Mouse (Mus musculus) heart, embryonic 12.5 days (tissue): ENCODE data around the gene Pabpc4. TPM values are rescaled to one million over a fixed set of nuclear protein-coding genes. Genes with fewer than 3 reads are reported as not detected.
"Not testable (repeated sequence)": the region's sequence is repeated elsewhere in the genome, so short reads cannot be mapped to it uniquely, and the experiment has no call there.

ENCODE experiments used
- ATAC-seq: fragments of 200-750 bp; cut with Nextera tagmentation; 2 replicates; pipeline ENCODE4 v1.8.0; 2017; ENCODE audit warnings: moderate TSS enrichment, moderate library complexity; ENCODE audit not compliant: insufficient number of reproducible peaks, low FRiP score
- H3K27ac ChIP-seq: fragments of 300-500 bp; sonication (generic); 2 replicates; pipeline ENCODE4 v1.5.1; 2016; ENCODE audit warnings: mild to moderate bottlenecking, moderate library complexity; ENCODE audit not compliant: poor library complexity, severe bottlenecking
- H3K27me3 ChIP-seq: fragments of 300-500 bp; sonication (generic); replicated peaks from 2 replicates; pipeline ENCODE4 v1.6.1; 2016; ENCODE audit warnings: mild to moderate bottlenecking, moderate library complexity
- H3K36me3 ChIP-seq: fragments of 300-500 bp; sonication (generic); 2 replicates; pipeline ENCODE4 v1.6.1; 2016; ENCODE audit warnings: mild to moderate bottlenecking, moderate library complexity
- H3K4me1 ChIP-seq: fragments of 300-500 bp; sonication (generic); replicated peaks from 2 replicates; pipeline ENCODE4 v1.6.1; 2016; ENCODE audit warnings: mild to moderate bottlenecking
- H3K4me2 ChIP-seq: fragments of 300-500 bp; sonication (generic); 2 replicates; pipeline ENCODE4 v1.6.1; 2016; ENCODE audit warnings: mild to moderate bottlenecking, moderate library complexity
- H3K4me3 ChIP-seq: fragments of 300-500 bp; sonication (generic); 2 replicates; pipeline ENCODE4 v1.5.1; 2016; ENCODE audit warnings: mild to moderate bottlenecking
- H3K9ac ChIP-seq: fragments of 300-500 bp; sonication (generic); 2 replicates; pipeline ENCODE4 v1.6.1; 2016; ENCODE audit warnings: mild to moderate bottlenecking, moderate library complexity
- H3K9me3 ChIP-seq: fragments of 300-500 bp; sonication (generic); replicated peaks from 2 replicates; pipeline ENCODE4 v1.6.1; 2016; ENCODE audit warnings: mild to moderate bottlenecking, moderate library complexity
- WGBS: fragments of 180-500 bp; shearing (Covaris S2); methylation state at CpG from one replicate; pipeline ENCODE4 v1.1.7; 2016; 5-methylcytosine and 5-hydroxymethylcytosine counted together
- polyA plus RNA-seq: library from polyadenylated mRNA; unstranded; fragments of >200 nt; fragmentation: Nextera tagmentation; extraction: Ambion mirVana; gene quantifications from 2 replicates; pipeline ENCODE4 v1.2.1, GENCODE M21; 2016

Pabpc4 gene
- polyA plus RNA-seq, 1 experiment from 2014 or later = 62.7 TPM

DNA sequence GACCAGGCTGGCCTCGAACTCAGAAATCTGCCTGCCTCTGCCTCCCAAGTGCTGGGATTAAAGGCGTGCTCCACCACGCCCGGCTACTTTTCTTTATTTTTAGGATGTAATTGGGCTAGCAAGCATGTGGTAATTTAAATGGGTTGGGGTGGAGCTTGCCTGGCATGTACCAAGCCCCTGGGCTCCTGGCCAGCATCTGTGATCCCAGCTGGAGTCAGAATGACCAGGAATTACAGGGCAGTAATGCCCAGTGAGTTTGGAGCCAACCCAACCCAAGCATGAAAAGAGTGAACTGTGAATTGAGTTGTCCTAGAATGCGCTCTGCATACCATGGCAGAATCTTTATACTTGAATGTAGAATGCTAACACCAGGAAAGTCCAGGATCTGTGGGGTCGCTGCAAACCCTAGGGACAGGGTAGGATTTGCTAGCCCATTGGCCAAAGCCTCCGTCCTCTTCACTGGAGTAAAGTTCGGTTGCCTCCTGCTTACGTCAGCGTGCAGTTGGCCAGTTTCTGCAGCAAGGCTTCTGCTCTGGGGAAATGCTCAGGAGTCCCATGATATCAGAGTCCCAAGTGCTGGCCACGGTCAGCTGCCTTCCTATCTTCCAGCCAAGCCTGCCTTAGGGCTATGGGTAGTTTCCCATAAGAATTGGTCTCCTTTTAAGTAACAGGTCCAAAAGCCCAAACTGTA is 37.0 kb downstream of the Pabpc4 start:
- H3K4me2 ChIP-seq = no peak overlapping the region
- no peak overlapping the region for H3K27ac ChIP-seq
- 0 out of 2 replicates have a peak, but pooled peaks cover 5% of the 10 kb centered on the region for H3K9me3 ChIP-seq
- no peak for ATAC-seq
- H3K4me3 ChIP-seq = no peak overlapping the region
- H3K36me3 ChIP-seq = peaks cover 93% of the 10 kb centered on the region
- no peaks in the 10 kb centered on the region for H3K4me1 ChIP-seq
- WGBS = 93% methylated on average over 11 of the region's 11 CpGs
- H3K27me3 ChIP-seq = no peaks in the 10 kb centered on the region
- no peak overlapping the region for H3K9ac ChIP-seq

DNA sequence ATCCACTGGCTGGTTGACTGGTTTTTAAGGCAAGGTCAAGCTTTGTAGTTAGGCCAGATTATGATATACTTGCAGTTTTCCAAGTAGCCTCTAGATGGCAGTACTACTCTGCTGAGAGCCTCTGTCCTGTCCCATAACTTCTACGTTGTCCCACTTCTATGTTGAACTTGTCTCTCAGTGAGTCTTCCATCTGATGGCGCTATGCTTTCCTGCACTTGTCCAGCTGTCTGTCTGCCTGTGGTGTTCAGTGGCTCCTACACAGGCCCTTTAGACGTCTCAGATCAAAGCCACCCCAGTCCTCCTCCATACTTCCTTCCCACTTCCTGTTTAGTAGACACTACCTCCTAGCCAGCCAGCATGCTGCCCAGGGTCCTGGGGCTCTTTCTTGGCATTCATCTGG is 43.6 kb downstream of the Pabpc4 start:
- ATAC-seq = 0 out of 2 replicates have a peak, but pooled peaks have one; percentile 15
- Histone ChIP-seq H3K36me3 (peaks cover 37% of the 10 kb centered on the region), H3K27ac (no peak overlapping the region), H3K4me3 (no peak overlapping the region), H3K9me3 (0 out of 2 replicates have a peak, but pooled peaks cover 5% of the 10 kb centered on the region), H3K9ac (no peak overlapping the region), H3K4me1 (peaks cover 18% of the 10 kb centered on the region), H3K4me2 (no peak overlapping the region), H3K27me3 (no peaks in the 10 kb centered on the region)
- WGBS = 28% methylated on average over 3 of the region's 3 CpGs

DNA sequence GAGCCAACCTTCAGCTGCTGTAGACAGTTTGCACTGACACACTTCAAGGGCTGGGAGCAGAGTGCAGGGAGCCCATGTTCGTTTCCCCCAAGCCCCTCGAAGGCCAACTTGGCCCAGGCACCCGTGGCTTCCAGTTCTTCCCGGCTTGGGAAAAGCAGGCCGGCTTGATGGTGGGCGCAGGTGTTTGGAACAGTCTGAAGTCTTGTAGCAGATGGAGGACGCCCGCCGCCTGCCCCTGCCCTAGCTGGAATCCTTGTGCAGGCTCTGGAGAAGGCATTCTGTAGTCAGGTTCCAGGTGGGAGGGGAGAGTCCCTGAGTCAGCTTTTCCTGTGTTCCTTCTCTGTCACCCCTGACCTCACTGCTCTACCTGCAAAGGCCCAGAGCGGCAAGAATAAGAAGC is 44.8 kb downstream of the Pabpc4 start:
- no peaks in the 10 kb centered on the region for H3K27me3 ChIP-seq
- peaks cover 18% of the 10 kb centered on the region for H3K4me1 ChIP-seq
- H3K27ac ChIP-seq = no peak overlapping the region
- H3K9ac ChIP-seq = no peak overlapping the region
- H3K9me3 ChIP-seq = 0 out of 2 replicates have a peak, but pooled peaks cover 9% of the 10 kb centered on the region
- no peak overlapping the region for H3K4me2 ChIP-seq
- H3K4me3 ChIP-seq = no peak overlapping the region
- ATAC-seq = no peak
- 90% methylated on average over 10 of the region's 10 CpGs for WGBS
- H3K36me3 ChIP-seq = peaks cover 32% of the 10 kb centered on the region

DNA sequence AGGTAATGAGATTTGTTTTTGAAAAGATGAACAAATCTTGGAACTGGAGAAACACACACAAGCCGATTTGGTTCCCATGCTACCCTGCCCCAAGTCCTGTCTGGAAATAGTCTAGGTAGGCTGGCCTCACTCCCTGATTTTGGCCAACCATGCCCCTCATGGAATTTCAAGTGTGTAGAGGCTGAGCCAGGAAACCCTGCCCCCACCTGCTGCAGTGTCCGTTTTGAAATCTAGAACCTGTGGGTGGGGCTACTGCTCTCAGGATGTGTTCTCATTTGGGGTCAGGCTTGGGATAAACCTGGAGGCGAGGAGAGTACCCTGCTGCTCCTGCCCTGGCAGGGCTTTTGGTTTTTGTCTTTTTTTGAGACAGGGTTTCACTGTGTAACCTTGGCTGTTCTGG is 46.1 kb downstream of the Pabpc4 start:
- H3K27ac ChIP-seq = no peak overlapping the region
- H3K9ac ChIP-seq = no peak overlapping the region
- peaks cover 23% of the 10 kb centered on the region for H3K4me1 ChIP-seq
- no peak for ATAC-seq
- H3K4me3 ChIP-seq = no peak overlapping the region
- WGBS = 45% methylated on average over 3 of the region's 3 CpGs
- no peaks in the 10 kb centered on the region for H3K27me3 ChIP-seq
- no peak overlapping the region for H3K4me2 ChIP-seq
- peaks cover 19% of the 10 kb centered on the region for H3K36me3 ChIP-seq
- H3K9me3 ChIP-seq = 0 out of 2 replicates have a peak, but pooled peaks cover 9% of the 10 kb centered on the region

DNA sequence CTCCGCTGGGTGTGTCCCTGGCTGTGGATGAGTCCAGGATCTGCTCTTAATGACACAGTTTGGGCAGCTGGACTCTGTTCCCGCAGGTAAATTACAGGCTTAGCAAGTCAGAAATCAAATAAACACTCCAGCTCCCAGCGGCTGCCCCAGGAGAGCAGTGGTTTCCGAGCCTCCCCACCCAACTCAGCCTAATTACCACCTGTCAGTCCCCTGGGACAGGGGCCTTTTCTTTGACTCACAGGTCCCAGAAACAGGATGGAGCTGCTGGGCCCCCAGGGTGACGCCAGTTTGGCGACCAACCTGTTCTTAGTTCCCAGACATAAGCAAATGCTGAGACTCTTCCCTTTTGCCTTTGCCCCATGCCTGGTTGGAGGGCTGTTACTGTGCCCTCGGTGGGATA is 49.7 kb downstream of the Pabpc4 start:
- no peak overlapping the region for H3K27ac ChIP-seq
- no peak overlapping the region for H3K4me2 ChIP-seq
- WGBS = 85% methylated on average over 7 of the region's 7 CpGs
- no peak for ATAC-seq
- no peak overlapping the region for H3K9ac ChIP-seq
- 0 out of 2 replicates have a peak, but pooled peaks cover 3% of the 10 kb centered on the region for H3K9me3 ChIP-seq
- 0 out of 2 replicates have a peak, but pooled peaks cover 3% of the 10 kb centered on the region for H3K36me3 ChIP-seq
- H3K4me3 ChIP-seq = no peak overlapping the region
- H3K27me3 ChIP-seq = no peaks in the 10 kb centered on the region
- H3K4me1 ChIP-seq = peaks cover 24% of the 10 kb centered on the region

DNA sequence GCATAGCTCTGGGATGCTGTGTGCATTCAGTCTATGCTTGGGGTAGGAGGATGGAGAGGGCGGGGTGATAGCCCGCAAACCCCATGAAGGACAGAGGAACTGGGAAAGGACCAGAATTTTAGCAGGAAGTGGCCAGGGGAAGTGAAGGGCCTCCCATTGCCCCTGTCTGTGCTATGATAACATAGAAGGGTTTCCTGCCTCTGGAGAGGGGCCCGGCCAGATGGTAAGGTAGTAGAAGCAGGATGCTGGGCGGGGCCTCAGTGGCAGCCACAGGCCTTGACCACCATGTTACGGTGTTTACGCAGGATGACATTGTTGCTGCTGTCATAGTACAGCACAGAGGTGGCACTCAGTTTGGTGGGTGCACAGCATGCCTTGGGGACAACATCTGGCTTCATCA is 50.9 kb downstream of the Pabpc4 start:
- H3K9me3 ChIP-seq = 0 out of 2 replicates have a peak, but pooled peaks cover 3% of the 10 kb centered on the region

DNA sequence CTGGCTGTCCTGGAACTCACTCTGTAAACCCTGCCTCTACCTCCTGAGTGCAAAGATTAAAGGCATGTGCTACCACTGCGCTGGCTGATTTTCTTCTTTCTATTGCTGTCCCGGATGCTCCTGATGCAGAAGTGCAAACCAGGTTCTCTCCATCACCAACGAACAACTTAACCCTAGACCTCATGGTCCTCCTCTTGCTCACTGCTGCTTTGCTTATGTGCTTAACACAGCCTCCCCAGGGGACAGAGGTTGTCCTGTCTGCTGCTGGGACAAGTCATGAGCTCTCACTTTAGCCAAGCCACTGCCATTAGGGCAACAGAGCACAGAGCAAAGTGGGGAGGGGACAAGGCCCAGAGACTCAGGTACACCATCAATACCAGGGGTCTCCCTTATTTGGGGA is 52.3 kb downstream of the Pabpc4 start:
- Histone ChIP-seq H3K9me3 (0 out of 2 replicates have a peak, but pooled peaks cover 3% of the 10 kb centered on the region), H3K36me3 (0 out of 2 replicates have a peak, but pooled peaks cover 3% of the 10 kb centered on the region), H3K4me2 (no peak overlapping the region), H3K27ac (no peak overlapping the region), H3K9ac (no peak overlapping the region), H3K27me3 (no peaks in the 10 kb centered on the region), H3K4me3 (no peak overlapping the region), H3K4me1 (peaks cover 9% of the 10 kb centered on the region)
- no peak for ATAC-seq
- 77% methylated on average over 3 of the region's 3 CpGs for WGBS

More for the DNA sequence above, 50.9 kb downstream of the Pabpc4 start:
- Histone ChIP-seq H3K36me3 (0 out of 2 replicates have a peak, but pooled peaks cover 3% of the 10 kb centered on the region), H3K4me1 (peaks cover 20% of the 10 kb centered on the region), H3K4me2 (no peak overlapping the region), H3K27ac (no peak overlapping the region), H3K9ac (no peak overlapping the region), H3K4me3 (no peak overlapping the region), H3K27me3 (no peaks in the 10 kb centered on the region)
- 54% methylated on average over 6 of the region's 6 CpGs for WGBS
- peak; percentile 58; the same call in 1 of the 2 replicates for ATAC-seq

DNA sequence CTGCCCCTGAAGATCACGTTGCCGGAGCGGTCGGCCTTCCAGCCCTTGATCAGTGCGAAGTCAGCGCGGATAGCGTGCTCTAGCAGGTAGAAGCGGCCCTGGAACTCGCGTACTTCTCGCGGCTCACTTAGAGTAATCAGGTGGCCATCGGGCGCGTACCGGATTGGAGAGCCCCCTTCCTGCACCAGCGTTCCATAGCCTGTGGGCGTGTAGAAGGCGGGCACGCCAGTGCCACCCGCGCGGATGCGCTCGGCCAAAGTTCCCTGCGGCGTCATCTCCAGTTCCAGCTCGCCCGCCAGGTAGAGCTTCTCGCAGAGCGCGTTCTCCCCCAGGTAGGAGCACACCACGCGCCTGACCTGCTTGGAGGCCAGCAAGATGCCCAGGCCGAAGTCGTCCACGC is 60.8 kb downstream of the Pabpc4 start:
- not testable (repeated sequence) for H3K36me3 ChIP-seq, H3K9ac ChIP-seq, H3K9me3 ChIP-seq, H3K27ac ChIP-seq
- peak overlapping the region; percentile 35 for H3K4me3 ChIP-seq
- WGBS = 12% methylated on average over 27 of the region's 38 CpGs
- H3K27me3 ChIP-seq = peaks cover 31% of the 10 kb centered on the region
- ATAC-seq = 0 out of 2 replicates have a peak, but pooled peaks have one; percentile 7
- peaks cover 15% of the 10 kb centered on the region for H3K4me1 ChIP-seq
- H3K4me2 ChIP-seq = peak overlapping the region; percentile 65

DNA sequence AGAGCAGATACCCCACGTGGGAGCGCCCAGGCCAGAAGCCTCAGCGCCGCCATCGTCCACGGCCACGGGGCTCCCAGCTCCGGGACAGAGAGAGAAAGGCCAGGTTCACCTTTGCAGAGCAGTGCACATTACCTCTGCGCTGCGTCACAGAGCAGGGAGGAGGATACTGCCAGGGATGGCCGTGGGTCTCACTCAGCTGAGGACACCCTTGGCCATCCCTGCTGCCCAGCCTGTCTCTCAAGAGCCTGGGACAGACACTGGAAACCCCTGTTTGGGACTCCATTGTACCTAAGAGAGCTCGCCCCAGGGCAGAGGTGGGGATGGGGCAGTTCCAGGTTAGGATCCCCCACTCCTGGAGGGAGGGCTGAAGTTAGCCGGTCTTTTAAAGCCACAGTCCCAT is 61.4 kb downstream of the Pabpc4 start, which contains the start of gene Oxct2a:
Gene Oxct2a, minus strand, starts transcription at position 101 of the 400 bp plus-strand sequence.
- Histone ChIP-seq H3K27me3 (peaks cover 31% of the 10 kb centered on the region), H3K9me3 (no peaks in the 10 kb centered on the region), H3K4me3 (peak within 1 kb of the TSS; percentile 35), H3K4me1 (peaks cover 15% of the 10 kb centered on the region), H3K9ac (no peak within 1 kb of the TSS), H3K27ac (no peak within 1 kb of the TSS), H3K36me3 (no peaks in the 10 kb centered on the region), H3K4me2 (peak within 1 kb of the TSS; percentile 65)
- WGBS = 17% methylated on average over 13 of the region's 13 CpGs
- no peak for ATAC-seq

DNA sequence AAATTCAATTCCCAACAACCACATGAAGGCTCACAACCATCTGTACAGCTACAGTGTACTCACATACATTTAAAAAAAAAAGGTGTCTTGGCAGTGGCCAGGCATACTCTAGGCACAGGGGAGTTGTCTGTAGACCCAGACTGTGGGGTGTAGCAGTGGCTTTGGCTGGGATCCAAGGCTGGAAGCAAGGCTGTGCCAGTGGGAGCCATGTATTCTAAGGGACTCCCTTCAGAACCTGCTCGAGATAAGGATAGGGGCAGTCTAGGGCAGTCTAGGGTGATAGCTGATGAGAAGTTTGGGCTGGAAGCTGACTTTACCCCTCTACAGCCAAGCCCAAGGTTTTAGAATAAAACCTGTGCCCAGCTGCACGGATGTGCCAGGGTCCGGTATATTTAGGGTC is 63.9 kb downstream of the Pabpc4 start:
- H3K27ac ChIP-seq = no peak overlapping the region
- H3K4me3 ChIP-seq = no peak overlapping the region
- H3K9ac ChIP-seq = no peak overlapping the region
- no peaks in the 10 kb centered on the region for H3K9me3 ChIP-seq
- no peaks in the 10 kb centered on the region for H3K36me3 ChIP-seq
- peaks cover 15% of the 10 kb centered on the region for H3K4me1 ChIP-seq
- peaks cover 31% of the 10 kb centered on the region for H3K27me3 ChIP-seq
- no peak overlapping the region for H3K4me2 ChIP-seq
- ATAC-seq = no peak
- WGBS = 73% methylated on average over 3 of the region's 3 CpGs

DNA sequence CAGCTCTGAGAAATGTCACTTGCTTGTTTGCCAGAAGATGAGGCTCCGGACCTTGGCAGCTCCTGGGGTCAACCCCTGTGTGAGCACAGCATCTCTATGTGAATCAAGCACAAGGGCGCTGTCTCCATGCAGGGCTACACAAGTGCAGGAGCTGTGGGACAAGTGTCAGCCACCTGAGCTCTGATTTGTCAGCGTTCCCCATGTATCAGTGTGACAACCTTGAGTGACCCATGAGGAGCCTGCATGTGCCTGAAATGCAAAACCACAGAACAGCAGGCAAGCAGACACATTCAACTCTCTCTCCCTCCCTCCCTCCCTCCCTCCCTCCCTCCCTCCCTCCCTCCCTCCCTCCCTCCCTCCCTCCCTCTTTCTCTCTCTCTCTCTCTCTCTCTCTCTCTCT is 65.5 kb downstream of the Pabpc4 start:
- peaks cover 15% of the 10 kb centered on the region for H3K4me1 ChIP-seq
- H3K4me2 ChIP-seq = no peak overlapping the region
- H3K27ac ChIP-seq = no peak overlapping the region
- 47% methylated on average over 3 of the region's 3 CpGs for WGBS
- ATAC-seq = no peak
- H3K9ac ChIP-seq = no peak overlapping the region
- peaks cover 19% of the 10 kb centered on the region for H3K27me3 ChIP-seq
- no peaks in the 10 kb centered on the region for H3K9me3 ChIP-seq
- H3K4me3 ChIP-seq = no peak overlapping the region
- no peaks in the 10 kb centered on the region for H3K36me3 ChIP-seq
